Mouse (Mus musculus) lung, embryonic 16.5 days (tissue): ENCODE data around the gene Cox4i1. TPM values are rescaled to one million over a fixed set of nuclear protein-coding genes. Genes with fewer than 3 reads are reported as not detected.
A peak's percentile ranks its signal among the peaks of the same experiment; 100 is the strongest.
"Not testable (repeated sequence)": the region's sequence is repeated elsewhere in the genome, so short reads cannot be mapped to it uniquely, and the experiment has no call there.

Source experiments
- ATAC-seq: fragments of 200-750 bp; cut with Nextera tagmentation; 2 replicates; pipeline ENCODE4 v1.8.0; 2017; ENCODE audit warnings: low read depth, mild to moderate bottlenecking, moderate library complexity
- H3K27ac ChIP-seq: fragments of 300-500 bp; sonication (generic); 2 replicates; pipeline ENCODE4 v1.5.1; 2014; ENCODE audit warnings: mild to moderate bottlenecking, control low read depth, low read length
- H3K27me3 ChIP-seq: fragments of 300-500 bp; sonication (generic); 2 replicates; pipeline ENCODE4 v1.6.1; 2014; ENCODE audit warnings: low read depth, low read length, mixed read lengths; ENCODE audit not compliant: control insufficient read depth, insufficient read depth
- H3K36me3 ChIP-seq: fragments of 300-500 bp; sonication (generic); 2 replicates; pipeline ENCODE4 v1.6.1; 2014; ENCODE audit warnings: low read length; ENCODE audit not compliant: control insufficient read depth, insufficient read depth
- H3K4me1 ChIP-seq: fragments of 300-500 bp; sonication (generic); replicated peaks from 2 replicates; pipeline ENCODE4 v1.6.1; 2014; ENCODE audit warnings: low read length, mixed read lengths; ENCODE audit not compliant: control insufficient read depth, insufficient read depth
- H3K4me2 ChIP-seq: fragments of 300-500 bp; sonication (generic); 2 replicates; pipeline ENCODE4 v1.6.1; 2014; ENCODE audit warnings: low read depth, low read length, control low read depth
- H3K4me3 ChIP-seq: fragments of 300-500 bp; sonication (generic); 2 replicates; pipeline ENCODE4 v1.5.1; 2014; ENCODE audit warnings: mild to moderate bottlenecking, low read length, control low read depth
- H3K9ac ChIP-seq: fragments of 300-500 bp; sonication (generic); 2 replicates; pipeline ENCODE4 v1.6.1; 2014; ENCODE audit warnings: low read length, control low read depth
- H3K9me3 ChIP-seq: fragments of 300-500 bp; sonication (generic); 2 replicates; pipeline ENCODE4 v1.6.1; 2016; ENCODE audit warnings: low read length; ENCODE audit not compliant: control insufficient read depth
- WGBS: fragments of 180-500 bp; shearing (Covaris S2); extraction: QIAGEN DNeasy Blood & Tissue Kit; methylation state at CpG from one replicate; pipeline ENCODE4 v1.1.7; 2014; 5-methylcytosine and 5-hydroxymethylcytosine counted together
- polyA plus RNA-seq: library from polyadenylated mRNA; unstranded; fragments of >200 nt; fragmentation: Nextera tagmentation; extraction: Ambion mirVana; gene quantifications from 2 replicates; pipeline ENCODE4 v1.2.1, GENCODE M21; 2015

Gene Cox4i1
- polyA plus RNA-seq, 1 experiment from 2014 or later = 1,058 TPM

DNA sequence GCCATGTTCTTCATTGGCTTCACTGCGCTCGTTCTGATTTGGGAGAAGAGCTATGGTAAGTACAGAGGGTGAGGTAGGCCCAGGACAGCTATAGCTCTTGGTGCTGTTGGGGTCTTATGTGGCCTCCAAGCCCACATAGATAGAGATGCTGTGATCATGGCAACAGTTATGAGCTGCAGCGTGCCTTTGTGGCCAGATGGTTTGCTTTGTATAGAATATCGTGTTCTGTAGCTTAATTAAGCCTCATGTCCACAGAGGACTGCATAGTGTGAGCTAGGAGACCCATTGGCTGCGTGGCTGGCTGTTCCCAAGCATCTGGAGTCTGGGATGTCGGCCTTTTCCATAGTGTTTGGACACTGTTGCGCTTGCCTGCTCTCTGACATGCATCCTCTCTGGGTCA is 5.3 kb downstream of the Cox4i1 start:
- Histone ChIP-seq H3K27ac (no peak overlapping the region), H3K4me3 (no peak overlapping the region), H3K4me1 (peaks cover 6% of the 10 kb centered on the region), H3K36me3 (peaks cover 33% of the 10 kb centered on the region), H3K9me3 (no peaks in the 10 kb centered on the region), H3K27me3 (no peaks in the 10 kb centered on the region), H3K4me2 (no peak overlapping the region), H3K9ac (no peak overlapping the region)
- 94% methylated on average over 7 of the region's 7 CpGs for WGBS
- no peak for ATAC-seq

DNA sequence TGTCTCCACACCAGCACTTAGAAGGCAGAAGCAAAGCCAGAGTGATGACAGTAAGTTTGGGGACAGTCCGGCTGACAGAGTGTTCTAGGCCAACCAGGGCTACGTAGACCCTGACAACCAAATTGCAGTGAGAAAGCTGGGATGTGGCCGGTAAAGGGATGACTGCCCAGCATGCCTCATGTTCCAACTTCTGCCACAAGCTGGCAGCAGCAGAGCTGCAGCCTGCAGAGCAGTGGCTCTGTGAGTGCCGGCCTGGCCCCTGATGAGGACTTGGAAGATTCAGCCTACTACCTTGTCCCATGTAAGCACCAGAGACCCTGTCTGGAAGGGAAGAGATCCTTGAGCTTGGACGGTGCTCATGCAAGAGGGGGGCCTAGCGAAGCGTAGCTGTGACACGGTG is 7.7 kb downstream of the Cox4i1 start:
- Histone ChIP-seq H3K4me1 (no peaks in the 10 kb centered on the region), H3K36me3 (peaks cover 28% of the 10 kb centered on the region), H3K9me3 (no peaks in the 10 kb centered on the region), H3K4me2 (no peak overlapping the region), H3K27ac (no peak overlapping the region), H3K9ac (no peak overlapping the region), H3K4me3 (no peak overlapping the region), H3K27me3 (no peaks in the 10 kb centered on the region)
- ATAC-seq = no peak
- WGBS = 76% methylated on average over 8 of the region's 8 CpGs

DNA sequence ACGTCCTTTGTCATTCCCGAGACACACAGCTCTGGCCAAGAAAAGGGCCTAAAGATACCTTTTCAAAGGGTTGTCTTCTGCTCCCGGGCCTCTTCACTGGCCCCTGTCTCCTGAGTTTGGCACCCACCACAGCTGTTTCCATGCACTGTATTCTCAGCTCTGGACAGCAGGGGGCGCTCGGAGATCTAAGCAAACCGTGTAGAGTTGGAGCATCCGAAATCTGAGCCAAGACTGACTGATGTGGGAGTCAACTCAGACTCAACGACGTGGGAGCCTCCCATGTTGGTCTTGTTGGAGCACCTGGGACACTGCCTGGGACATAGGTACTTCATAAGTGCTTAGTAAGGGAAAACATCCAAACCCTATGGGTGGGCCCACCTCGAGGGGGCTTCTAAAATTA is 10.4 kb downstream of the Cox4i1 start:
- H3K27ac ChIP-seq = no peak overlapping the region
- no peaks in the 10 kb centered on the region for H3K4me1 ChIP-seq
- WGBS = 6% methylated on average over 10 of the region's 10 CpGs
- no peak overlapping the region for H3K9ac ChIP-seq
- H3K4me2 ChIP-seq = no peak overlapping the region
- no peaks in the 10 kb centered on the region for H3K27me3 ChIP-seq
- peaks cover 7% of the 10 kb centered on the region for H3K36me3 ChIP-seq
- no peaks in the 10 kb centered on the region for H3K9me3 ChIP-seq
- peak; percentile 63 for ATAC-seq
- no peak overlapping the region for H3K4me3 ChIP-seq

DNA sequence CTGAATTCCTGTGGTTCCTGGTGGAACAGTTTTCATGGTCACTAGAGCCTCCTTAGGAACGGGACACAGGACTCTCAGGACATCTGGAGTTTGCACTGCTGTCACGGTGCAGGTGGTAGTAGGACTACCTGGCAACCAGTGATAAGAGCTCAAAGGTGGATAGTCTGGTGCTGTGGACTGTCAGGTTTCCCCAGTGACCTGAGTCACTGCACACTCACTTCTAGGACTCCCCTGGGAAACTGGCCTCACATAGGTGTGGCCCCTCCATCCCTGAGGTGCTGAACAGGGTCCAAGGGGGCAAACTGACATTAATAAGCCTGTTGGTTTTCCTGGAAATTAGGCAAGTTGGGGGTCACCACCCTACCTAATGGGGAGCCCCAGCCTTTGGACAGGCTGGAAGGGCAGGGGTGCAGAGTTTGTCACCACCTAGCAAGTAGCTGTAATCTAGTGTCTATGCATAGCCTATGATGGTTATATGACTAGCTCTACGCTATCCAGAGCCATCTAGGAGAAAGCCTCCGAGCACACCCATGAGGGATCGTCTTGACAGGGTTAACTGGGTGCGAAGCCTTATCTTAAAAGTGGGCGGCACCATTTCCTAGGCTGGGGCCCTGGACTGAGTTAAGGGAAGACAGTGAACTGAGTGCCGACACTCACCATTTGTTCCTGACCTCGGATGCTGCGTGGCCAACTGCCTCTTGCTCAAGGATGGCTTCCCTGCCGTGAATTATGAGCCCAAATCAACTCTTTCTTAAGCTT is 11.8 kb downstream of the Cox4i1 start:
- no peak for ATAC-seq
- WGBS = 28% methylated on average over 11 of the region's 11 CpGs
- no peak overlapping the region for H3K4me2 ChIP-seq
- no peaks in the 10 kb centered on the region for H3K36me3 ChIP-seq
- H3K9me3 ChIP-seq = no peaks in the 10 kb centered on the region
- H3K4me1 ChIP-seq = peaks cover 2% of the 10 kb centered on the region; the same call in 1 of the 2 replicates
- no peak overlapping the region for H3K27ac ChIP-seq
- H3K4me3 ChIP-seq = no peak overlapping the region
- H3K27me3 ChIP-seq = no peaks in the 10 kb centered on the region
- H3K9ac ChIP-seq = no peak overlapping the region

DNA sequence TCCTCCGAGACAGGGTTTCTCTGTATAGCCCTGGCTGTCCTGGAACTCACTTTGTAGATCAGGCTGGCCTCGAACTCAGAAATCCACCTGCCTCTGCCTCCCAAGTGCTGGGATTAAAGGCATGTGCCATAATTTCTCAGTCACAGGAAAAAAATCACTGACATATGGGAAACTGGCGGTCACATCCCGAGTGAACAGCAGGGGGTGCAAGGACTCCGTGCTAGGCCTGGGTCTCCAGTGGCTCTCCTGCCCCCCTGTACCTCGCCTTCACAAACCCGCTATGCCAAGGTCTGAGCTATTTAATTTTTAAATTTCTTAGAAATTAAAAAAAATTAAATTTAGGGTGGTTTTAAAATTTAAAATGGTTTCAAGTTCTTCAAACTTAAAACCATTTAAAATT is 12.4 kb downstream of the Cox4i1 start:
- not testable (repeated sequence) for H3K9me3 ChIP-seq, H3K9ac ChIP-seq, H3K27me3 ChIP-seq, H3K4me2 ChIP-seq, H3K36me3 ChIP-seq, H3K4me1 ChIP-seq, H3K27ac ChIP-seq, H3K4me3 ChIP-seq
- 0 out of 2 replicates have a peak, but pooled peaks have one; percentile 44 for ATAC-seq
- 40% methylated on average over 7 of the region's 7 CpGs for WGBS

DNA sequence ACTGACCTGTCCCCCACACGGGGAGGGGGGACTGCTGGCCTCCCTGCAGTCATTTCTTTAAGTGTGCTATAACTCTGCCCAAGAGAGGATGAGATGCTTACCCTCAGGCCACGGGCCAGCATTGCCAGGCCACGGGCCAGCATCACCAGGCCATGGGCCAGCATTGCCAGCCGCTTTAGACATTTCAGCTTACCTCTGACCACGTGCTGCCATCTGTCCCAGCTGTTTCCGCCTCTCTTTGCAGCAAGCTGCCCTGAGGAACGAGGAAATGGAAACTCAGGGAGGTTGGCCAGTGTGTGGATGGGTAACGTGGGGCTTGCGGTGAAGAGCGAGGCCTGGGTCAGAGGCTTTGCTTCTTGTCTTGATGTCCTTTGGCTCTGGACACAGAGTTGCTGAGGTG is 13.1 kb downstream of the Cox4i1 start:
- Histone ChIP-seq H3K4me1 (peaks cover 5% of the 10 kb centered on the region; the same call in 1 of the 2 replicates), H3K9me3 (no peaks in the 10 kb centered on the region), H3K36me3 (no peaks in the 10 kb centered on the region), H3K4me2 (no peak overlapping the region), H3K4me3 (no peak overlapping the region), H3K27me3 (no peaks in the 10 kb centered on the region), H3K27ac (no peak overlapping the region), H3K9ac (no peak overlapping the region)
- no peak for ATAC-seq
- whole genome bisulfite sequencing = 76% methylated on average over 10 of the region's 10 CpGs

DNA sequence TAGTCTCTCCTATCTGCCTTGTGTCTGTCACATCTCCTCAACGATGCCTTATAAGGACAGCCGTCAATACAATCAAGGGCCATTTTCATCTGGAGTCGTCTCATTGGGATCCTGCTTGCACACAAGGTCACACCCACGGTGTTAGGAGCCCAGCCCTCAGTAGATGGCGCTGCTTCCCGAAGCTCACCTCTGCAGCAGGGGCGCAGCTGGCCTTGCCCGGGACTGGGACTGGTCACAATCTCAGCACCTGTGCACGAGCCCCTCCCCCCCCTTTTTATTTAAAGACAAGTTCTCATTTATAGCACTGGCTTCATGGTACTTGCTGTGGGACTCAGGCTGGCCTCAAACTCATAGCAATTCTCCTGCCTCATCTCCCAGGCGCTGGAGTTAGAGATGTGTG is 15.6 kb downstream of the Cox4i1 start:
- H3K4me2 ChIP-seq = no peak overlapping the region
- H3K9ac ChIP-seq = no peak overlapping the region
- peaks cover 5% of the 10 kb centered on the region; the same call in 1 of the 2 replicates for H3K4me1 ChIP-seq
- peaks cover 8% of the 10 kb centered on the region for H3K27me3 ChIP-seq
- peak; percentile 37; the same call in 1 of the 2 replicates for ATAC-seq
- no peak overlapping the region for H3K27ac ChIP-seq
- no peaks in the 10 kb centered on the region for H3K9me3 ChIP-seq
- H3K36me3 ChIP-seq = no peaks in the 10 kb centered on the region
- H3K4me3 ChIP-seq = no peak overlapping the region
- WGBS = 14% methylated on average over 10 of the region's 10 CpGs

DNA sequence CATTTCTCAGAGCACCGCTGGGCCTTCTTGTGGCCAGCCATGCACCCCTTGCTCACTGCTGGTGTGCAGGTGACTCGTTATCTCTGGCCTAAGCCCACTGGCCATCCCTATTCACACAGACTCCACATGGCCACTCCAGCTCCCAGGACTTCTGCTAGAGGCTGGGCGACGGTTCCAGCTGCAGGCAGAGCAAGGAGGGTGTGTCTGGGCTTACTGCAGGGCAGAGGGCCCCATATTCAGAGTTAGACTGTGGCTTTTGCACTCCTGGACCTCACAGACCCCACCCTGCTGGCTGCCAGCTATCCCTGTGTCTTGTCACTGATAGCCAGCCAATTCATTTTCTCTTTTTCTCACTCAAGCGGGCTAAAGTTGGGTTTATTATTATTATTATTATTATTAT is 16.1 kb downstream of the Cox4i1 start:
- 69% methylated on average over 5 of the region's 5 CpGs for WGBS
- H3K4me2 ChIP-seq = no peak overlapping the region
- no peak overlapping the region for H3K27ac ChIP-seq
- H3K4me1 ChIP-seq = peaks cover 5% of the 10 kb centered on the region; the same call in 1 of the 2 replicates
- H3K36me3 ChIP-seq = no peaks in the 10 kb centered on the region
- no peak overlapping the region for H3K4me3 ChIP-seq
- no peak for ATAC-seq
- peaks cover 11% of the 10 kb centered on the region for H3K27me3 ChIP-seq
- H3K9ac ChIP-seq = no peak overlapping the region
- no peaks in the 10 kb centered on the region for H3K9me3 ChIP-seq

DNA sequence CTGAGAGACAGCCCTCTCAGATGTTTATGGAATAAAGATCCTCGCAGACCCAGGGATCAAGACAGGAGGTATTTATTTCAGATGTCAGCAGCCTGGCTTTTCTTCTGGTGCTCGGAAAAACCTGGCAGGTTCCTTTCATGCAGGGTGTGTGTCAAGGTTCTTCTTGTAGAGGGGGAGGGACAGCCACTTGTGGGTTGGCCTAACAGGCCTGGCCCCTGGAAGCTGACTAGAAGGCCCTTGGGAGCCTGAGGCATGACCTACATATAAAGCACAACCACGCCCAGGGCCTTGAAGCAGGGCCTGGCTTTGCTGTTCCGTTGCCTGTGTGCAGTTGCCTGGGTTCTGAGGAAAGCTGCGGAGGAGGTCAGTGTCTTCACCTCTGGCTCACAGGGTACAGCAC is 17.1 kb downstream of the Cox4i1 start:
- Histone ChIP-seq H3K27ac (no peak overlapping the region), H3K9ac (no peak overlapping the region; the same call in 1 of the 2 replicates), H3K4me1 (peaks cover 5% of the 10 kb centered on the region; the same call in 1 of the 2 replicates), H3K27me3 (peaks cover 12% of the 10 kb centered on the region), H3K4me2 (no peak overlapping the region), H3K9me3 (no peaks in the 10 kb centered on the region), H3K36me3 (no peaks in the 10 kb centered on the region), H3K4me3 (no peak overlapping the region)
- ATAC-seq = peak; percentile 26; the same call in 1 of the 2 replicates
- WGBS = 61% methylated on average over 5 of the region's 5 CpGs
